Mouse (Mus musculus) heart, adult 2 months (tissue): ENCODE data around the gene Aunip.

Experiments
- CTCF ChIP-seq: fragments of 200-600 bp; IDR thresholded peaks from 2 replicates; pipeline ENCODE4 v1.8.1; 2022; ENCODE audit warnings: antibody characterized with exemption, mild to moderate bottlenecking, moderate library complexity
- POLR2A ChIP-seq: fragments of 200-500 bp; IDR thresholded peaks from 2 replicates; pipeline ENCODE4 v1.6.1; 2011; ENCODE audit warnings: mild to moderate bottlenecking, low read depth, low read length, control low read depth; ENCODE audit not compliant: insufficient read depth

DNA sequence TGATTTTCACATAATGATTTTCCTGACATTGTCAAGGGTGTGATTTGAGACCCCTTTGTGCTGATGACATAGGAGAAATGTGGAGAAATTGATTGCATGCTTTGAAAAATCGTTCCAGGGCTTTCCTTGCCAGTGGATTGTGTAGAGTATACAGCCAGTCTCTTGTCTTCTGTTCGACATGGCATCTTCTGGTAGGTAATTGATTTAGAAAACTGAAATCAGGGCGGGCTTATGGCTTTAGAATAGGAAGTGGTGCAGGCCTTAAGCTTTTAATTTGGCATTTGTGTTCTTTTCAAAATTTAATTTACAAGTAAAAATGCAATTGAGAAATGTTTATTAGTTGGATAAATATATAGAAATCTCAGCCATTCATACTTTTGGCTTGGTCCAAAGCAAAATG, 40.8 kb upstream of the Aunip start:
- TF ChIP-seq POLR2A (no peak), CTCF (no peak)
